Mouse (Mus musculus) left cerebral cortex, postnatal 14 days (tissue): ENCODE results near the gene Hdlbp. TPM values are rescaled to one million over a fixed set of nuclear protein-coding genes. Genes with fewer than 3 reads are reported as not detected.
"Not testable (repeated sequence)": the region's sequence is repeated elsewhere in the genome, so short reads cannot be mapped to it uniquely, and the experiment has no call there.

Experiments used
- DNase-seq, 2 experiments: peaks; one replicate each; pipeline ENCODE4 v3.0.0; 2021 to 2022; ENCODE audit warnings: low spot score in 2 of 2, mixed read lengths in 1 of 2
- intact Hi-C: fragments of 180-260 bp; cut with DNase I; formaldehyde crosslinking; loops from one replicate; pipeline ENCODE4 v1.15.1; 2025
- total RNA-seq, 2 experiments: library from RNA; stranded (reverse); gene quantifications; 2 replicates each; pipeline ENCODE4 v1.2.3; 2021

Hdlbp gene
- total RNA-seq, 2 experiments from 2014 or later = 159 to 165 TPM

GRCm38 (mm10) chr1:93458357-93458756 is 20.3 kb downstream of the Hdlbp start:
- DNase-seq = no peak
- intact Hi-C loops = no loop called here

- intact Hi-C loops = no loop called here
Observed at GRCm38 (mm10) chr1:93453721-93454255, 24.8 kb downstream of the Hdlbp start.

GRCm38 (mm10) chr1:93450118-93450517 is 28.5 kb downstream of the Hdlbp start:
- intact Hi-C loops, DNase-seq: not testable (repeated sequence)

More at GRCm38 (mm10) chr1:93453721-93454255, 24.8 kb downstream of the Hdlbp start:
- DNase-seq = no peak

GRCm38 (mm10) chr1:93445822-93446162 is 32.8 kb downstream of the Hdlbp start:
- DNase-seq = no peak
- intact Hi-C loops = loop anchor here (1.0 kb wide), 1 partner anchor 33 kb away; the partner anchor contains the start of gene Hdlbp

DNA sequence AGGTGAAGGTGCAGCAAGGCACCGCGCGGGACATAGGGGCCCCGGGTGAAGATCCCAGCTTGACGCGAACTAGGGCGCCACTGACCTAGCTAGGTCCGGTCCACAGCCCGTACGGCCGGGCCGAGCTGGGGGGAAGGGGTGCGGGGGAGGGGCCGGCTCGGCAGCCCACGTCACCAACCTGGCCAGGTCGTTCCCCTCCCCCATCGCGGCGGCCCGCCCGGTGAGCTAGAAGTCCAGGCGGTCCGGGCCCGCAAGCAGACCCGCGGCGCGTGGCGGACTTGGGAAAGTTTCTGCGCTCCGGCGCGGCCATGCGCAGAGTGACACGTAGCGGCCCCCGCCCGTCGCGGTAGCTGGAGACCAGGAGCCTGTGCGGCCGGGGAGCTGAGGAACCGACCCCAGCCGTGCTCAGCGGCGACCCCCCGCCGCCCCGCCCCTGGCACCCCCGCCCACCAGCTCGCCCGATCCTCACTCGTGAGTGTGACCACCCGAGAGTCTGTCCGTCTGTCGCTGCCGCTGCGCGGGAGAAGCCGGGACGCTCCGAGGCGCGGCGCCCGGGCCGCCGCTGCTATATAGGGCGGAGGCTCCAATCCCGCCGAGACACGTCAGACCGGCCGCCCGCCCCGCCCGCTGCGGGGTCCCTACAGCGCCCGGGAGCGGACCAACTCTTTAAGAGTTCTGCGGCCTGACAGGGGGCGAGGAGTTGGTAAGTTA is 33.3 kb downstream of the Hdlbp start:
- intact Hi-C loops = loop anchor here (1.0 kb wide), 1 partner anchor 33 kb away; the partner anchor contains the start of gene Hdlbp
- DNase-seq = peak; percentile 20 to 62

GRCm38 (mm10) chr1:93444405-93445110 is 34.1 kb downstream of the Hdlbp start:
- peak; percentile 8 to 52 for DNase-seq
- intact Hi-C loops = loop anchor here (1.0 kb wide), 1 partner anchor 34 kb away; the partner anchor contains the start of gene Hdlbp

DNA sequence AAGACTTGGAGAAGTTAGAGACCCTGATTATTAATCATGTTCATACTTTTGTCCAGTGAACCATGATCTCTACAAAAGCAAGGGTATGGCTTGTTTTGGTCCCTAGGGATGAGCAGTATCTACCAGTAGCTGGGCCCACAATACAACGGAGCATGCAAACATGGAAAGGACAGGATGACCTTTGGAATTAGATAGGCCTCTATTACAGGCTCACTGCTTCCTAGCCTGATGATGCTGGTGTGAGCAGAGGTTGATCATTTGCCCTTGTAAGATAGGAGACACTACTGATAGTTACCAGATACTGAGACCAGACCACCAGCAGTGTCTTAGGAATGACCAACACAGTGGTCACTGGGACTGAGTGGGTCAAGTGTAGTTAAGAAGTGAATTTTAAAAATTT is 39.3 kb downstream of the Hdlbp start:
- intact Hi-C loops = loop anchor here (5.0 kb wide), 1 partner anchor 63 kb away; no protein-coding TSS in a partner anchor
- no peak for DNase-seq

GRCm38 (mm10) chr1:93432087-93432486 is 46.5 kb downstream of the Hdlbp start:
- intact Hi-C loops = no loop called here
- DNase-seq = no peak

- no peak for DNase-seq
- intact Hi-C loops = no loop called here
Observed at GRCm38 (mm10) chr1:93403403-93403802, 75.2 kb downstream of the Hdlbp start.

DNA sequence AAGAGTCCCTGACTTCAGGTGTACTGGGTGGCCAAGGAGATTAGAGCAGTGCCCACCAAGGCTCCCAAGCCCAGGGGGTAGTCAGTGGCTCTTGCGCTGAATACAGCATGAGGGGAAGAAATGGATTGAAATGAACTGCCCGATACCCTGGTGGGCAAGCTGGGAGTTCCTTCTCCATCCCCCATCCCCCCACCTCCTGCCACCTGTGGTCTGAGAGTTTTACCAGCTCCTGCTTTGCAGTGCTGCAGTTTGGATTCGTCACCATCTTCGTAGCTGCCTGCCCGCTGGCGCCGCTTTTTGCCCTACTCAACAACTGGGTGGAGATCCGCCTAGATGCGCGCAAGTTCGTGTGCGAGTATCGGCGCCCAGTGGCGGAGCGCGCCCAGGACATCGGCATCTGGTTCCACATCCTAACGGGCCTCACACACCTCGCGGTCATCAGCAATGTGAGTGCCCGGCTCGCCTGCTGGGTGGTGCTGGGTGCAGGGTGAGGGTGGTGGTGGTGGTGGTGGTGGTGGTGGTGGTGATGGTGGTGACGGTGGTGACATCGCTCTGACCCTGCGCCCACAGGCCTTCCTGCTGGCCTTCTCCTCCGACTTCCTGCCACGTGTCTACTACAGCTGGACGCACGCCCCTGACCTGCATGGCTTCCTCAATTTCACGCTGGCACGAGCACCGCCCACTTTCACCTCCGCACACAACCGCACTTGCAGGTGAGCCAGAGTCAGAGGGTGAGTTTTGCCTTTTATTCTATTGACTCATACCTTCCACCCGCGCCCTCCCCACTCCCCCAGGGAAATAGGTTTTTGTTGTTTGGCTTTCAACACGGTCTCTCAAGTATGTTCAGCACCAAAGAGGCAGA is 77.2 kb downstream of the Hdlbp start:
- DNase-seq = no peak
- intact Hi-C loops = no loop called here

- intact Hi-C loops = no loop called here
Observed at GRCm38 (mm10) chr1:93388906-93389305, 89.7 kb downstream of the Hdlbp start.

DNA sequence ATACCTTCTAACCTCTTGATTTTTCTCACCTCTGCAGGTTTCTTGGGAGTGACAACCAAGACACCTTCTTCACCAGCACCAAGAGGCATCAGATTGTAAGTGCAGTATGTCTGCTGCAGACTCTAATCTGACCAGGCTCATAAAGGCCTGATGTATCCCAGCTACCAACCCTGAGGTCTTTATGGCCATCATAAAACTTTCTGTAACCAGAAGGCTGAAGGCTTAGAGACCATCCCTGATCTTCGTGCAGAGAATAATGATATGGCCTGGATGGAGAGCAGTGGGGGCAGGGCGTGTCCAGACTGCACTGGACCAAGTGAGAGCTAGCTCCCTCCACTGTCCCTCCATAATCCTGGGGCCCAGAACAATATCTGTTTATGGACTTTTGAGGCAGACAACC is 91.4 kb downstream of the Hdlbp start:
- intact Hi-C loops = no loop called here
- no peak for DNase-seq

More at GRCm38 (mm10) chr1:93388906-93389305, 89.7 kb downstream of the Hdlbp start:
- DNase-seq = no peak

GRCm38 (mm10) chr1:93379117-93379516 is 99.5 kb downstream of the Hdlbp start:
- DNase-seq = no peak

GRCm38 (mm10) chr1:93377307-93377706 is 101.3 kb downstream of the Hdlbp start:
- no peak for DNase-seq
- intact Hi-C loops = no loop called here

More at GRCm38 (mm10) chr1:93379117-93379516, 99.5 kb downstream of the Hdlbp start:
- intact Hi-C loops = no loop called here

DNA sequence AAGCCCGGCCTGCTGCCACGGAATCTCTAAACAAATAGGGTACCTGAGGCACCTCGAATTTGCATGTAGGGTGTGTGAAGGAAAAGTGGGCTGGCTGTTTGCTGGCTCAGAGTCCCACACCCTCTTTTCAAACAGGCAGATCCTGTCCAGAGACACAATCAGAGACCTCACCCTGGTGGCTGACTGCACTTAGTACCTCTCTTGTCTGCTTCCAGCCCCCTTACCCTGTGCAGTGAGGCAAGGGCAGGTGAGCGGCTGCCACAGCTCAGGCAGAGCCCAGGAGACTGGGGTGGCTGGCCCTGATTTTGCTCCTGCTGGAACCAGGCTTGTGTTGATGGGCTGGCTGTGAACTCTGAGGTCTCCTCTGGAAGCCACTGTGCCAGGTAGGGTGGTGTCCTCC is 105.0 kb downstream of the Hdlbp start, which contains the start of gene Ano7:
Gene Ano7, plus strand, starts transcription at position 266 of the 400 bp plus-strand sequence.
- intact Hi-C loops = no loop called here
- no peak for DNase-seq

GRCm38 (mm10) chr1:93365641-93366040 is 113.0 kb downstream of the Hdlbp start:
- DNase-seq = no peak
- intact Hi-C loops = no loop called here

GRCm38 (mm10) chr1:93362661-93363060 is 116.0 kb downstream of the Hdlbp start:
- DNase-seq = no peak
- intact Hi-C loops = no loop called here
